Mouse (Mus musculus) left cerebral cortex, adult 18-20 months (tissue): ENCODE data around the gene Foxc1. TPM values are rescaled to one million over a fixed set of nuclear protein-coding genes. Genes with fewer than 3 reads are reported as not detected.

Source experiments
- DNase-seq, 2 experiments: peaks; one replicate each; pipeline ENCODE4 v3.0.0; 2021 to 2022; ENCODE audit warnings: low spot score in 2 of 2, mixed read lengths in 1 of 2
- total RNA-seq, 2 experiments: library from RNA; stranded (reverse); gene quantifications; 2 replicates each; pipeline ENCODE4 v1.2.3; 2021

Foxc1 gene
- total RNA-seq, 2 experiments from 2014 or later, result 5.7 to 6.6 TPM

- no peak for DNase-seq
Observed at GRCm38 (mm10) chr13:31828446-31828845, 22.0 kb downstream of the Foxc1 start.

GRCm38 (mm10) chr13:31830332-31830731, 23.9 kb downstream of the Foxc1 start:
- DNase-seq, result no peak

- no peak for DNase-seq
Observed at GRCm38 (mm10) chr13:31835802-31836201, 29.4 kb downstream of the Foxc1 start.

- DNase-seq, result no peak
Observed at GRCm38 (mm10) chr13:31849258-31849971, 43.0 kb downstream of the Foxc1 start.

- no peak for DNase-seq
Observed at GRCm38 (mm10) chr13:31853564-31853963, 47.1 kb downstream of the Foxc1 start.

DNA sequence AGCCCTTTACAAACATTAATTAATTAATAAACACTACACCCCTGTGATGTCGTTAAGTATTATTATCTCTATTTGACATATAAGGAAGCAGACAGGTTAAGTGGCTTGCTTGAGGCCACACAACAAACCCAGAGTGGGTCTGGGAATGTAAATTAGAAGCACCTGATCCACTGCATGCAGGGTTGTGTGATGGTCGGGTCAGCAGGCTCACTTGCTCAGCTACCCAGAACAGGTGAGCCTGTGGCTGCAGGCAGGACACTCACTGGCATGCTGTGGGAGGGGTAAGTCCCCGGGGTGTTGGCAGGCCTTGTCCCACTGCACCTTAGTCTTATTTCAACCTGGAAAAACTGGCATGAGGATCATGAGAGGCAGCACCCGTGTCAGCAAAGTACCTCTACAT, 47.6 kb downstream of the Foxc1 start:
- no peak for DNase-seq

- no peak for DNase-seq
Observed at GRCm38 (mm10) chr13:31860200-31860599, 53.8 kb downstream of the Foxc1 start.

Other genes with a start within 250 kb of the Foxc1 start
- under 1 TPM; 0.30 to 0.53 TPM for gene A530084C06Rik, start 247.3 kb upstream of the Foxc1 start, total RNA-seq
- 1 to 10 TPM; 5.9 to 6.0 TPM for gene Foxf2, start 180.8 kb upstream of the Foxc1 start, total RNA-seq